Mouse (Mus musculus): ENCODE data around the gene Zhx3.

- TF ChIP-seq CTCF (IDR thresholded peaks at IDR 0.05; ENCODE audit: borderline replicate concordance, control insufficient read depth, extremely low read depth, insufficient read depth, low read length, poor library complexity) (no peak), POLR2A (IDR thresholded peaks at IDR 0.05; ENCODE audit: control insufficient read depth, extremely low read depth, insufficient read depth, low read length, poor library complexity) (no peak)
These were observed 41.9 kb upstream of the Zhx3 start for GRCm38 (mm10) chr2:160914656-160915055.

All from thymus, adult 2 months (tissue).